Mouse (Mus musculus) spleen, postnatal 10 days (tissue): ENCODE measurements at regions not wholly inside any gene's neighbourhood (a gene's known extent, or its start where the extent isn't known, plus 50 kb on each side); places are given as distances from the start of the nearest gene placed in this dataset.
"Not testable (repeated sequence)": the region's sequence is repeated elsewhere in the genome, so short reads cannot be mapped to it uniquely, and the experiment has no call there.

Experiments
- DNase-seq, 2 experiments: peaks; one replicate each; pipeline ENCODE4 v3.0.0; 2021 to 2022; ENCODE audit warnings: low spot score in 2 of 2

DNA sequence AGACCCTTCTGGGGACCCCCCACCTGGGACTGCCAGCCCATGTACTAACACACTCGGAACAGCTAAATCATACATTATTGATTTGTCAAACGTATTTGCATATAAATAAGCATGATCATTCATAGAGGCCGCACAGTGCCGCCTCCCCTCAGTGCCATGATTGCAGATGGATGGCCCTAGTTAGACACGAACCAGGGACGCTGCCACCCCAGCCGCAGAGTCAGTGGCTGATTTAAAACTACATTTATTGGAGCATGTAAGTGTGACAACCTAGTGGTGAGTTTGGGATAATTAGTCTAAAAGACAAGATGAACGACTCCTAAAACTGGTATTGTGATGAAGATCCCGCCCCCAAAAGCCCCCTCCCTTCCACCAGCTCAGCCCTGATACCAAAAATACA lies 138.3 kb upstream of the Top1 start:
- DNase-seq: no peak

DNA sequence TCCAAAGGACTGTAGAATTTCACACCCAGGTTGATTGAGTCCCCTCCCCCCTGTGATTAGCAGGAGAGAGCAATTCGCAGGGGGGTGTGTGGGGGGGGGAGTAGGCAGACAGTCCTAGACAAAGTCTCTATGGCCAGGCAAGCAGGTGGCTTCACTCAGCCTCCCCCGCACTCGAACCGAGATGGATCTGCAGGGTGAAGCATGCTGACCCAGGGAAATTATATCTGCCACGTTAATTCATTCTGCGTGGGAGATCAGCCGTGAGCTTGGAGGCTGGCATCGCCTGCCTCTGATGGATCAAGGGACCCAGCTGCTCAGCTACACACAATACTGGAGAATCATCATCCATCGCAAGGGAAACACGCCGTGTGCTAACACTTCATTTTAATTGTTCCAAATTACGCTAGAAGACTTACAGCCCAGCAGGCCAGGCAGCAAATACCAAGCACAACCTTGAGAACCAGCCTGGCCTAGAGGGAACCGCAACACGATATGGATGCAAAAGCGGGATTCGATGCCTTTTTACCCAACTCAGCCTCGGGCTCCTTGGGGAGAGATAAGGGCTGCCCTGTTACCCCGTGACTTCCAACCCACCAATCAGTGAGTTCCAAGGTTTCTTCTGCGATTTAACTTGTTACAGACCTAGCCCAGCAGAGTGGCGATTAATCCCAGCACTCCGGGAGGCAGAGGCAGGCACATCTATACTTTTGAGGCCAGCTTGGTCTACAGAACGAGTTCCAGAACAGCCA lies 137.7 kb upstream of the Top1 start:
- DNase-seq: no peak

DNA sequence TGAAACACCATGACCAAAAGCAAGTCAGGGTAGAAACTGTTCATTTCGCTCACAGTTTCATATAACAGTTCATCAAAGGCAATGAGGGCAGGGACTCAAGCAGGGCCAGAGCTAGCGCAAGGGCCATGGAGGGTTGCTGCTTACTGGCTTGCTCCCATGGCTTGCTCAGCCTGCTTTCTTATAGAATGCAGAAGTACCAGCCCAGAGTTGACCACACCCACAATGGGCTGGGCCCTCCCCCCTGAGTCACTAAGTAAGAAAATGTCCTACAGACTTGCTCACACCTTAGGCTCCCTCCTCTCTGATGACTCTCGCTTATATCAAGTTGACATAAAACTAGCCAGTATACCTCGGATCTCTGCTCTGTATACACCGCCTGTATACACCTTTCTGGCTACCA lies 135.5 kb upstream of the Top1 start:
- DNase-seq: no peak

DNA sequence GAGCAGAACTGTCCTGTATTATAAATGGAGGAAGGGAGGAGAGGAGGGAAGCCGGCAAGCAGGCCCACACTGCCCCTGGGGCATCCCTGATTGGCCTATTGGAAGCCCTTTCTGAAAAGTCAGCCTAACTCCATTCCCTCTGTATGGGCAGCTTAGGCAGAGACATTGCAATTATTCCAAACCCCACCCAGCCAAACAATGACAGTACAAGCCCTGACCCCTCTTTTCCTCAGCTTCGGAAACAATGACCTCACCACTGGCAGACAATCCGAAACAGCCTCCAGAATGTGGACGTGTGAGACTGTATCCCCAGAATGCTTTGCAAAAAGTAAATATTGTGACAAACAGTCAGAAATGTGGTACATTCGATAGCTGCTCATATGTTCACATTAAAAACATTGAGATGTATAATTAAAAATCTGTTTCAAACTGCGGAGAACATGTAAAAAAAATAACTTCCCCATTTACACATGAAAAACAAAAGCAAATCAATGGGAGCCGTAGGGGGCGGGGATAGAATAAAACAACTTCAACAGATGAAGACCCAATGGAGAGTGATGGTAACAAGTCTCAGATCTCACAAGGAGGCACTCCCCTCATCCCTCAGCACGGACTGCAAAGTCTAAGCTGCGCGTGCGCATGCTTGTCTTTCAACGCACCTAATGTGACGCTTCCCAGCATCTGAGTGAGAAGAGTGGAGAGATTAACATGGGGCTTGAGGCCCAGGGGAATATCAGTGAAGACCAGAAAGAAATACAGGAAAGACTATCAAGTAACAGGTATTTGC lies 134.9 kb upstream of the Top1 start:
- DNase-seq: no peak

DNA sequence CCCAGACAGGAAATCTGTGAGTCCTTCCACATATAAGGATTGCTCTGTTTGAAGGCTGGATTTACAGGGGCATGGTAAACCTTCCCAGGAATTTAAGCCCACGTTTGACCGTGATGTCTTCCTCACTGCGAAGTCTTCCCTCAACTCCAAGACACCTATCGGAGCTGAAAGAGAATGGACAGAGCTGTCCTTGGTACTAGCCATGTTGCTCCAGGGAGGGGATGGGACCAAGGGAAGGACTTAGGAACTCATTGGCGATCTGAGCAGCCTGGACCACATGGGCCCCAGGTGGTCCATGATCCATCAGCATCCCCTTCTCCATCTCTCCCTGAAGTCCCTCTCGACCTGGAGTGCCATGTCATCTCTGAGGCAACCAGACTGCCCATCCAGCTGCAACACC lies 130.1 kb upstream of the Top1 start:
- no peak for DNase-seq

DNA sequence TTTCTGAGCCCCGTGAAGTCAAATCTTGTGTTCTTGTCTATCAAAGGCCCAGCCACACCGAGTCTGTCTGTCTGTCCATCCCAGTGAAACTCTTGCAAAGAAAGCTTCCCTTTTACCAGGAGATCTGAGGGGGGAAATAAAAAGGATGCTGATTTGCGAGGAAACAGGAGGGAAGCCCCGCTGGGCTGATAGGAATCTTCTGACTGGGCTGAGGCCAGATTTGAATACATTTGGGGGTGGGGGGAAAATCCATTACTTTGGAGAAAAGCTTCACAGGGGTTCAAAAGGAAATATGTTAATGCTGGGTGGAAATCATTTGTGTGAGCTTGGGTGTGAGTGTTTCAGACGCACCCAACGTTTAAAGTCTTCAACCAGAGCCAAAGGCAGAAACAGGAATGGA lies 129.2 kb upstream of the Top1 start:
- no peak for DNase-seq

DNA sequence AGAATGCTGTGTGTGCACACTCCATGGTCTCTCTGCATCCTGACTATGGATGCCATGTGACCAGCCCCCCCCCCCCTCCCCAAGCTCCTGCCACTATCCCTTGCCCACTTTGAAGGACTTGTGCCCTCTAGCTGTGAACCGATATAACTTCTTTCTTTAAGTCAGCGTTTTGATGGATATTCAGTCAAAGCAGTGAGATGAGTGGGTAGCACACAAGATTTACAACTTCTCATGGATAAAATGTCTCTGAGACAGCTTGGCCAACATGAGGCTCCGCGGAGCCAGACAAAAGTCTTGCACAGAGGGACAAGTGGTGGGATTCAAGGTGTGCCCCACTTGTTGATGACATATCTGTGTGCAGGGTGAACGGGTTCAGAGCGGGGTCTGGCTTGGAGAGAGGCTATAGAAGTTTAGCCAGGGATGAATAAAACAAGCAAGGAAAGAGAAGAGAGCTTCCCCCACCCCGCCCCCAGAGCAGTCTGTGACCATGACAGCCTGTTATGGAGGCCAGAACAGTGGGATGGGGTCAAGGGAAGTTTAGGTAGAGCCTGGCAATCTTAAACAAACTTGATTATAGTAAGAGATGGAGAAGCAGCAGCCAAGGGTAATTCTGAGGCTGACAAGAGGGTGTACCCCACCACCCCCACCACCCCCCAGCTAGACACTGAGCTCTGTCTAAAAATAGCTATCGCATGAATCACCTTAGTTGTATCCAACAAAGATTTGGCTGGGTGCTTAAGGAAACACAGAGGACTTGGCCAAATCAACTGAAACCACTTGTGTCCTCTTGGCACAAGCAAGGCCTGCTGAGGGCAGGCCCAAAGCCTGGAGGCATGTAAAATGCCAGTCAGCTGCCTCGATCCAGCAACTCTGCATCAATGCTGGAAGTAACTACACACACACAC lies 120.1 kb upstream of the Top1 start:
- no peak for DNase-seq

DNA sequence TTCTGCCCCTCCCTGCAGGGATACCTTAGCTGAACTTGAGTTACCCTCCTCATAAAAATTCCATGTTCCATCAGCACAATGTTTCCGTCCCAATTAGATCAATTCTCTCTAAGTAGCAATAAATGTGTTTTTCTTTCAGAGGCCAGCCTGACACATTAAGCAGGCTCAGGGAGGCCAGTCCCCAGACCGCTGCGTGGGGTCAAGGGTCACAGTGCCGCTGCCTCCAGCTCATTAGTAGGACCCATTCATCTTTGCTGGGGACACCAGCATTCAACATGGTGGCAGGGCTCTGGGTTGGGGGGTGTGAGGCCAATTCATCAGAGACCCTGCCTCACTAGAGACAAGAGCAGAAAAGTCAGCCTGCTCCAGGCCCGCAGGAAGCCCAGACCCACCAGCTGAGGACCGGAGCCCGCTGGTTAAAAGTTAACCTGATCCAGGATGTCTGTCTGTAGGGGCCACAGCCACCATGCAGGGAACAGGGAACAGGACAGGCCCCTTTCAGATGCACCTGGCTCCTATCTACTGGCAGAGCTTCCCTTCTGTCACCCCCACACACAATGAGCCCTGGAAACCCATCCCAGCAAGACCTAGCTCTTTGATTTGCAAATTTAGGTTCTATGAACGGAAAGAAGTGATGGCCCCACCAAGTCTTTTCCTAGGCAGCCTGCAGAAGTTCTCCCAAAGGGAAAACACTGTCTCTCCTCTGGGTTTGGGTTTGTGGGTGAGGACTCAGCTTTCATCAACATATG lies 119.1 kb upstream of the Top1 start:
- DNase-seq: no peak

DNA sequence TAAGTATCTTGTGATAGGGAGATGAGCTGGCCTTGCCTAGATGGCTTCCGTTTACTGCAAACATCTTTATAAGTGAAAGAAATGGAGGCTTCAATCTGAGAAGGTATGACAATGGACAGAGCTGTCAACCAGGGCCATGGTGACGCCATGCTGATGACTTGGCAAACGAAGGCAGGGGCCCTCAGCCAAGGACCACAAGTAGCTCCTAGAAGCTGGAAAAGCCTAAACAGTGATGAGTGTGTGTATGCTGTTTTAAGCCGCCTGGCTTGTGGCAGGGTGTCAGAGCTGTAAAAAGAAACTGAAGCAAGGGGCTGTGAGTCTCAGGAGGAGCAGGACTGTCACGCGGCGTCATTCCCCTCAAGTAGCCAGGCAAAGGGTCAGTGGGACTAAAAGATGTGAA lies 116.4 kb upstream of the Top1 start:
- no peak for DNase-seq

DNA sequence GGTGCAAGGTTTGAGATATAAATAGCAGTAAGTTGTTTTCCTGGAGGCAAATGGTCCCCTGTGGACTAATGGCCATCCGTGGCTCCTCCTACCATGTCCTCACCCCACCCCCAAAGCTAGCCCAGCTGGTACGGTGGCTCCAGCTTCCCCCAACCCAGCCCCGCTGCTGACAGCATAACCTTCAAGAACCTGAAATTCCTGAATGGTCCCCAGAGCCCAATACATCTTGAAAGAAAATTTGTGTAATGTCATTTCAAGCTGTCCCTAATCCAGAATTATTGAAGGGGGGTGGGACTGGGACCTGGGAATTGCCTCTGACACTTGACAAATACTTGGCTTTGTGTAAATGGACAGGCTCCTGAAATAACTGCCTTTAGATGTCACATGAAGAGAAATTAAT lies 115.3 kb upstream of the Top1 start:
- no peak for DNase-seq

DNA sequence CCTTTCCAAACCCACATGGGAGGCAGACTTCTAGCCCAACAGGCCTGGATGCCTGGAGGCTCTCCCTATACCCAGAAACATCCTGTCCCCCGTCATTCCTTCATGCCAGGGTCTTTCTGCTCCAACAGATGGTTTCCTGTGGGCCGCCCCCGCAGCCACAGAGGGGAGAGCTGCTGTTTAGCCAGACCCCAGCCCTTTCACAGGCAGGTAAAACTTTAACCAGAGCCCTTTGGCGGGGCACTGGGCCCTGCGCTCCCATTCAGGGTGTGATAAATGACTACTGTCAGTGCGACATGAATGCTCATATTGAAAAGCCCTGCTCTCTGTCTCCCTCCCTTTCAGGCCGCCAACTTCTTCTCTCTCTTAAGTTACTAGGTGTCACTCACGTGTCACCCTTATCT lies 108.4 kb upstream of the Top1 start:
- no peak for DNase-seq

DNA sequence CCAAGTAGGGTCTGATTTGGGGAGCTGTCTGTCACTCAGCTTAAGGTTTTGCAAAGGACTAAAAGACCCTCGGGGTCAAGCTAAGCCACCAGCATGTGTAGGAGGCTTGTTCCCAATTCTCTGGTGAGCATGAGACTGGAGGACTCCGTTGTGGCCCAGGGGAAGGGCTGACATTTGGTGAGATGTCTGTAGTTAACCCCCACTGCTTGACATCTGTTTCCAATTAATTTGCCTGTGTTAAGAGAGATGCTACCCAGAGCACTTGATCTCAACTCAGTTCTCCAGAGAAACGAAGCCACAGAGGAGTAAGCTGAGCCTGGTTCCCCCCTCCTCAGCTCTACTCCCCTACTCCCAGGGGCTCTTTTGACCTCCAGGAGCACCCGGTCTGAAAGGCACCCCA lies 100.2 kb upstream of the Top1 start:
- DNase-seq: no peak

DNA sequence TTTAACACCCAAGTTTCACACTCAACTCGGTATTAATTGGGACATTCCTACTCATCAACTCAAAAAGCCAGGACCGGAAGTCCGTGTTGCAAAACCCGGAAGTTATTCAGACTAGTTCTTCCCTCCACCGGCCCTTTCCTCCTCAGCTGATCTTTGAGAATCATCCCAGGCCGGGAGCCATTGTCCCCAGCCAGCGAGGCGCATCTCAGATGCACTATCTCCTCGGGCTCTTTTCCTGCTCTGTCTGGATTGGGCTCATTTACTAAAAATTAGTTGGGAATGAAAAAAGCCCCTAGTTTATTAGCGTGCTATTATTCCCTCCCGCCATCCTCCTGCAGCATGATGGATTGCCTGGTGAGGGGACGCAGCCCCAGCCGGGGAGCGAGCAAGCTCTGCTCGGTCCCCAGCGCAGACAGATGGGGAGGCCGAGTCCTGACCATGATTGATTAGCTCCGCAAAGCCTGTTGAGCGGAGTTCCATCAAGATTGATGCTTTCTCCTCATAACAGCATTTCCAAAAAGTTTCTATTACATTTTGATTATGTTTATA lies 93.5 kb upstream of the Top1 start:
- no peak for DNase-seq

DNA sequence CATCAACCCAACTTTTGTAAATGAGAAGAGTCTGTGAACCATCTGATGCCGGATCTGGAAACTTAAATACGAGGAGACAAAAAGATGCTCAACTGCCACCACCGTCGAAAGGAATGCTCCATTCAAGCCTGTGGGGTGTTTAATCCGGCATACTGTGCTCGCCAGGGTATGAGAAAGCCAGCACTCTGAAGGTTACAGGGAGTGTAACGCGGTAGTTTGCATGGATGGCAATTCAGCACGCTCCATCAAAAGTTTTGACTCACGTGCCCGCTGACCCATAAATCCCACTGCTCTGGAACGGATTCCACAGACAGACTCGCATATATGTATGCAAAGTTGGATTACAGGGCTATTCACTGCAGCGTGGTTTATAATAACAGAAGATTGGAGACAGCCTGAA lies 84.0 kb upstream of the Top1 start:
- DNase-seq: no peak

DNA sequence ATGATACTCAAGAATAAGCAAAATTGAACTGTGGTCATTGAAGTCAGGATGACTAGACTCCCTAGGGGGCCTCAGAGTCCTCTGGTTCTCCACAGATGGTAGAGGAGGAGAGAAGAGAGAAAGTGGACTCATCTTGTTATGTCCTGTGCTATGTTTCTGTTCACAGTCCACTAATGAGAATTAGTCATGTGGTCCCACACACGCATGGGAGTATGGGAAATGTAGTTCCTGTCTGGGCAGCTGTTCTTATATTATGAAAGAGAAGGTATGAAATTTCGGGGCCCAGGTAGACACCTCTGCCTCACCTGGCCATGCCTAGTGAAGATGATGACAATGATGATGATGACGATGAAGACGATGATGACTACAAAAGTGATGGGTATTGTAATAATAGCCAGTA lies 77.9 kb upstream of the Top1 start:
- DNase-seq: no peak

DNA sequence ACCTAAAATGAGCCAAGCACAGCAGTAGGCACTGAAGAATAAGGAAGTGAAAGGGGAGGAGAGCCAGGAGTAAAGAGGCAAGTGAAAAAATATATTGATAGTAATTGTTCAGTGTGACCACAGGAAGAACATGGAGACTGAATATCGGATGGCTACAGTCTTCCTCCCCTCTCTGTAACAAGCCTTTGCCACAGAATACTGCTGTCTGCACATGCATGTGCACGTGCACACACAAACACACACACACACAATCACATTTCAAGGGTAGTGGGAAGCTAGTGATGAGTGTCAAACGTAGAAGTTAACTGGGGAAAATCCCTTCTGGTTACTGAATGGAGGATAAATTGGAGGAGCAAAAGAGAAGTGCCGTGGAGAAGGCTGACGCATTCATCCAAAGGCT lies 76.2 kb upstream of the Top1 start:
- DNase-seq: no peak

DNA sequence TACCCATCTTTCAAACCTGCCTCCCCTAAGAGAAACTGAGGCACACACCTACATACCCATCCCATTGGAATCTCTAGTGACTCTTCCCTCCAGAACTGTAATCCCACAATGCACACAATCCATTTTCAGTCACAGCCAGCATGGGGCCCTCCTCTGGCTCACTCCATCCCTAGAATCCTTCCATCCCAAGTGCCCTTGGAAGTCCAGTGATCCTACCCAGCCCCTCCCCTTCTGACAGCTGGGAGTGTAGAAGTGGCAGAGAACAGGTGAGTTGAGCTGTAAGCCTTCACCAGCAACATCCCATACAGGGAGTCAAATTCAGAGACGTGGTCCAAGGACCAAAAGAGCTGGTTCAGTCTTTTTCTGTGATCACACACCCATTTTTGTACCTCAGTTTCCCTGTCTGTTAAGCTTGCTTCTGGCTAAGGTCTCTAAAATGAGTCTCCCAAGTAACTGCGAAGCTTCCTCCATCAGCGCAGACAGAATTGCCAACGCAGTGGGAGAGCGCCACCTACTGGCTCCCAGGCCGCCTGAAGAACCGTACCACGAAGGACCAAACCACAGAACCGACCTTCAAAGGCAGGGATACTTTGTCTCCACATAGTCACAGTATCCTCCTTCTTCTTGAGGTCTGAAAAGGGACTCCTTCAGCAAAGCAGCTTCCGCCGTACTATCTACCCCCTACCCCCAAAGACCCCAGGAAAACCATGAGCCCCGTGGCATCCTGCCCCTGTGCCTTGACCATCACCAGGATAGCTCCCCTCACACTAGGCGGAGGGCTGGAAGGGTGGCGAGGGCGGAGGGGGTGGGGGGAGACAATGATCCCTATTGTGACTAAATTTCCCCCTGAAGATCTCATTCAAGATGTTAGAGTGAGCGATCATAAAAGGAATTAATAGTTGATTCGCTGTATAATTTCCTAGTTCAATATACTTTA lies 67.0 kb upstream of the Top1 start:
- DNase-seq: peak; percentile 40 to 80

DNA sequence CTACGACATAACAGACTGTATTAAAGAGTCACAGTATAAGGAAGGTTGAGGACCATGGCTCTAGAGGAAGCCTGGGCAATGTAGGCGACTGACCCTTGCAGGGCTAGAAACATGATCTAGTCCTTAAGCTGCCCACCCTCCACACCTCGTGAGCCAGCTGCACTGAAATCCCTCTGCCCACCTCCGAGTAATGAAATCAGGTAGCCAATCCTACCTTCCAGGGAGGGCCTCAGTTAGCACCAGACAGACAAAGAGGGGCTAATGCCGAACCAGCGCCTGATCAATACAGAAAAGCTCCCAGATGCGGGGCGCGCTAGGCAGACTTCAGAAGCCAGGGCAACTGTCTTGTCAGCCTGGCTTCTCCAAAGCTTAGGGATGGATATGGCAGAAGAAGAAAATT lies 65.4 kb upstream of the Top1 start:
- DNase-seq: no peak

DNA sequence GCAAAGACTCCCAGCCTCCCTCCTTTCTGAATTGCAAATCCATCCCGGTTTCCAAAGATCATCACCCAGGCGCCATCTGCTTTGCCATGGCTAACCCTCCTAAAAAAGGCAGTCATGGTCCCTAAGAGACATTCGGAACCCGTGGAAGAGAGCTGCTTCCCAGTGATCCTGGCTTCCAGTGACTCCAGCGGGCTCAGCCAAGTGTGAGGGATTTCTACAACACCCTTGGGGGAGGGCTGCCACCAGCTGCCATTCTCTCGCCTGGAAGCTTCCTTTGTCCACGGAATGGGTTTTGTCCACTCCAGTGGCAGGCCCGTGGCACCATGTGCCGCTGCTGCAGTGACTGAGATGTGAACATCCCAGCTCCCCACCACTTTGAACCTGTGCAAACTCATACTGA lies 64.7 kb upstream of the Top1 start:
- DNase-seq: no peak

DNA sequence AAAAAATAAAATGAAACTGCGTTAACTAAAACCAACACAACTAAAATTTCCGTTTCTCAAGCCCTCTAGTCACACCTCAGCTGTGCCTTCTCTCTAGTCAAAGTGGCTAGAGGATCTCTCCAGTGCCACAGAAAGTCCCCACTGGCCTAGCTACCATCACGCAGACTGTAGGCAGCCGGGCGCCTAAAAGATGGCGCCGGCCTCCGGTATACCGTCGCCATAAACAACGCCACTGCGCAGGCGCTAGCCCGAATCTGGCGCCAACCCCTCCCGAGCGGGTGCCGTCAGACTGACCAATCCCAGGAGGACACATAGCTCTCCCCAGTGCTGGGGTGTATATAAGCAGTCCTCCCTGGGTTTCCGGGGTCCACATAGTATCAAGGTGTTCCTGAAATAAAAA lies 62.7 kb upstream of the Top1 start:
- DNase-seq: not testable (repeated sequence)
